Mouse (Mus musculus) stomach, embryonic 14.5 days (tissue): ENCODE data around the gene Fam71a. TPM values are rescaled to one million over a fixed set of nuclear protein-coding genes. Genes with fewer than 3 reads are reported as not detected.

Experiments used
- ATAC-seq: fragments of 200-750 bp; cut with Nextera tagmentation; 2 replicates; pipeline ENCODE4 v1.8.0; 2017; ENCODE audit warnings: low read depth, moderate TSS enrichment; ENCODE audit not compliant: insufficient number of reproducible peaks, insufficient read depth, low FRiP score
- H3K27ac ChIP-seq: fragments of 300-500 bp; sonication (generic); 2 replicates; pipeline ENCODE4 v1.5.1; 2014; ENCODE audit warnings: mild to moderate bottlenecking, low read length, moderate library complexity, mixed read lengths
- H3K27me3 ChIP-seq: fragments of 300-500 bp; sonication (generic); 2 replicates; pipeline ENCODE4 v1.6.1; 2014; ENCODE audit warnings: low read length, control low read depth, mixed read lengths; ENCODE audit not compliant: control insufficient read depth, insufficient read depth
- H3K36me3 ChIP-seq: fragments of 300-500 bp; sonication (generic); 2 replicates; pipeline ENCODE4 v1.6.1; 2014; ENCODE audit warnings: mild to moderate bottlenecking, control low read depth, low read length, moderate library complexity, mixed read lengths; ENCODE audit not compliant: control insufficient read depth, insufficient read depth
- H3K4me1 ChIP-seq: fragments of 300-500 bp; sonication (generic); 2 replicates; pipeline ENCODE4 v1.6.1; 2014; ENCODE audit warnings: low read length, control low read depth, mixed read lengths; ENCODE audit not compliant: control insufficient read depth, insufficient read depth
- H3K4me2 ChIP-seq: fragments of 300-500 bp; sonication (generic); replicated peaks from 2 replicates; pipeline ENCODE4 v1.6.1; 2014; ENCODE audit warnings: low read depth, low read length, control low read depth
- H3K4me3 ChIP-seq: fragments of 300-500 bp; sonication (generic); 2 replicates; pipeline ENCODE4 v1.5.1; 2014; ENCODE audit warnings: low read depth, low read length, control low read depth
- H3K9ac ChIP-seq: fragments of 300-500 bp; sonication (generic); replicated peaks from 2 replicates; pipeline ENCODE4 v1.6.1; 2014; ENCODE audit warnings: low read depth, mild to moderate bottlenecking, control low read depth, low read length, moderate library complexity, mixed read lengths
- H3K9me3 ChIP-seq: fragments of 300-500 bp; sonication (generic); 2 replicates; pipeline ENCODE4 v1.6.1; 2016; ENCODE audit warnings: low read depth, low read length, control low read depth; ENCODE audit not compliant: control insufficient read depth
- WGBS: fragments of 180-500 bp; shearing (Covaris S2); extraction: QIAGEN DNeasy Blood & Tissue Kit; methylation state at CpG from one replicate; pipeline ENCODE4 v1.1.7; 2014; 5-methylcytosine and 5-hydroxymethylcytosine counted together
- polyA plus RNA-seq: library from polyadenylated mRNA; unstranded; fragments of >200 nt; fragmentation: Nextera tagmentation; extraction: Ambion mirVana; gene quantifications from 2 replicates; pipeline ENCODE4 v1.2.1, GENCODE M21; 2014

Fam71a gene
- polyA plus RNA-seq, 1 experiment from 2014 or later = not detected

DNA sequence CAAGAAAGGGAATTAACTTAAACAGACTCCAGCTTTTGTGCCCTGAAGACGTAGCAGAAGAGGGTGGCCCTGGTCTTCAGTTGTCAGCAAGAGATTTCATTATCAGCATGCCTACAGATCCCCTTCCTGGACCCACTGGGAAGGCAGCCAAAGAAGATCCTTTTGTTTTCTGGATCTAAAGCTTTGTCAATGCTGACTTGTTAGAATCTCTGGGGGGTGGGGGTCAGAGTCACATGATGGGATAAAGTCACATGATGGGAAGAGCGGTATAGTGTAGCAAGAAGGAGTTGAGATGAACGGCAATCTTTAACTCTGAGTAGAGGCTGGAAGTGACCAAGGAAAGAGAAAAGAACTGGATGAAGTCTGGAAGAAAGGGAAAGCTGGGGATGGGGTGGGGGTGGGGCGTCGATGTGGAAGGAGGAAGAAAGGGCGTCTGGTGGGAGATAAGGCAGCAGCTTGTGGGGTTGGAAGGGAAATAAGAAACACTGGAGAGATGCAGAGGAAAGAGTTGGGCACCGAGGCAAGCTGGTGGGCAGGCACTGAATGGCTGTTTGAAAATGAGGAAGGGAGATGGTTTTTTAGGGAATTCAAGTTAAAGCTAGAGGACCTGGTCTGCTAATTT, 25.6 kb downstream of the Fam71a start:
- WGBS = 60% methylated on average over 7 of the region's 7 CpGs
- no peaks in the 10 kb centered on the region for H3K4me1 ChIP-seq
- no peaks in the 10 kb centered on the region for H3K36me3 ChIP-seq
- no peaks in the 10 kb centered on the region for H3K27me3 ChIP-seq
- no peak overlapping the region for H3K4me2 ChIP-seq
- no peak for ATAC-seq
- no peaks in the 10 kb centered on the region for H3K9me3 ChIP-seq
- H3K4me3 ChIP-seq = no peak overlapping the region
- H3K27ac ChIP-seq = no peak overlapping the region
- no peak overlapping the region for H3K9ac ChIP-seq

DNA sequence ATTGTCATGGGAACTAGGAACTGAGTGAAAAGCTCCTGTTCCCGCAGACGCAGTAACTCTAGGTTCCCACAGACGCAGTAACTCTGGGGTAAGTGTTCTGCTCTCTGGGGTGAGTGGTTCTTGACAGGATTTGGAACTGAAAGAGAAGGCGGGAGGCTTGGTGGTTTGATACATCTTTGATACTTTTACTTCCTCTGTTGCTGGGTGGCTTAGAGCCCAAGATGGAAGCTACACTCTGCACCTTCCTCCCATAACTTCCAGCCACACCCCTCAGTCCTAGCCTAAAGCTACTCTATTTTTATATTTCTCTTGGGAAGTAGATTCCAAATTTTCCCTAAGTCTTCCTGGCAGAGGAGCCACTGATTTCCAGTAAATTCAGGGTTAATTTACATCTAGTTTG, 26.2 kb downstream of the Fam71a start:
- Histone ChIP-seq H3K4me3 (no peak overlapping the region), H3K4me2 (no peak overlapping the region), H3K27ac (no peak overlapping the region), H3K27me3 (no peaks in the 10 kb centered on the region), H3K9me3 (no peaks in the 10 kb centered on the region), H3K36me3 (no peaks in the 10 kb centered on the region), H3K9ac (no peak overlapping the region), H3K4me1 (no peaks in the 10 kb centered on the region)
- no peak for ATAC-seq
- 94% methylated on average over 4 of the region's 4 CpGs for WGBS

DNA sequence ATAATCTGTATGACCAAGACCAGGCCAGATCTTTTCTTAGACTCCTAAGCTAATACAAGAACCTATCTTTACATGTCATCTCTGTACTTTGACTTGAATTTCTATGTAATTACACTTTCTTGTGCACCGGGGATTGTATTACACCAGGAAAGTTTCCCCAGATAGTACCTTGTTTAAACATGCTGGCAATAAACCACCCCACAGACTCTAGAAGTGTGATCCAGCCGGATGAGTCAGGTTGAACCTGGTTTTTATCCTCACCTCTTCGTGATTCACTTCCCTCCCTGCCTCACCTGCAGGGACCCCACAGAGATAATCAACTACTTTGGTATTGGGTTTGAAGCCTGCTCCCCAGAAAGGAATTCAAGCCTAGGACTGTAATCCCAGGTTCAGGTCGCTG, 29.2 kb downstream of the Fam71a start:
- Histone ChIP-seq H3K4me2 (no peak overlapping the region), H3K27ac (no peak overlapping the region), H3K4me1 (peaks cover 6% of the 10 kb centered on the region; the same call in 1 of the 2 replicates), H3K9ac (no peak overlapping the region), H3K36me3 (no peaks in the 10 kb centered on the region), H3K27me3 (no peaks in the 10 kb centered on the region), H3K4me3 (no peak overlapping the region), H3K9me3 (no peaks in the 10 kb centered on the region)
- WGBS = 51% methylated on average over 4 of the region's 4 CpGs
- no peak for ATAC-seq

DNA sequence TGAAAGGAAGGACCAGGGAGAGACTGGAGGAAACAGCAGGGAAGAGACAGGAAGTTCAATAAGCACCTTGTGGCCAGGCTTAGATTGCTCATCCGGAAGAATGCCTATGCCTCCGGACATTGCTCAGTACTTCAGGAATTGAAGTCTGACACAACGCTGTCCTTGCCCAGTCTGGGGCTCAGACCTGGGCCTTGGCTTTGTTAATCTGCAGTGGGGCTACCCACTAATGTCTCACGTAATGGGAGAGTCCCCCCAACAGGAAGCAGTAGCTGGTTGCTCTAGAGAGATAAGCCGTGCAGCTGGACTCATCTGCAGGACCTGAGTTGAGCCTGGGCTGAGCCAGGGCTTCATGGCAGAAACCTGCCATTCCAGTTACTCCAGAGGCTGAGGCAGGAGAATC, 31.7 kb downstream of the Fam71a start:
- no peak for ATAC-seq
- Histone ChIP-seq H3K4me2 (no peak overlapping the region), H3K36me3 (no peaks in the 10 kb centered on the region), H3K9ac (no peak overlapping the region), H3K27ac (no peak overlapping the region), H3K4me1 (peaks cover 6% of the 10 kb centered on the region; the same call in 1 of the 2 replicates), H3K4me3 (no peak overlapping the region), H3K27me3 (no peaks in the 10 kb centered on the region), H3K9me3 (no peaks in the 10 kb centered on the region)
- 65% methylated on average over 5 of the region's 5 CpGs for WGBS

DNA sequence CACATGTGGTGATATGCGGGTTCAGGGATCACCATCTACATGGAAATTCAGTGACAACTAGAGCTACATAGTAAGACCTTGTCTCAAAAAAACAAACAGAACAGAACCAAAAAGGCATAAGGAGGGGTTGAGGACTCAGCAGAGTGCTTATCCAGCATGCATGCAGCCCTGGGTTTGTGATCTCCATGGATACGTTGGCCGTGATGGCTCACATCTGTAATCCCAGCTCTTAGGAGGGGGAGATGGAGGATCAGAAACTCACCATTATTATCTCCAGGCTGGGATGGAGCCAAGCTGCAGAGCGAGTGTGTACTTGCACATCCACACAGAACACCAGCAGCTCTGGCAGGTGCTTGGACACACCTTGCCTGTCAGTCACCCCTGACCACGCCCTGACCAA, 32.4 kb downstream of the Fam71a start:
- Histone ChIP-seq H3K27ac (no peak overlapping the region), H3K27me3 (no peaks in the 10 kb centered on the region), H3K4me3 (no peak overlapping the region), H3K4me2 (no peak overlapping the region), H3K9me3 (no peaks in the 10 kb centered on the region), H3K9ac (no peak overlapping the region), H3K36me3 (no peaks in the 10 kb centered on the region), H3K4me1 (peaks cover 6% of the 10 kb centered on the region; the same call in 1 of the 2 replicates)
- 59% methylated on average over 5 of the region's 5 CpGs for WGBS
- no peak for ATAC-seq

DNA sequence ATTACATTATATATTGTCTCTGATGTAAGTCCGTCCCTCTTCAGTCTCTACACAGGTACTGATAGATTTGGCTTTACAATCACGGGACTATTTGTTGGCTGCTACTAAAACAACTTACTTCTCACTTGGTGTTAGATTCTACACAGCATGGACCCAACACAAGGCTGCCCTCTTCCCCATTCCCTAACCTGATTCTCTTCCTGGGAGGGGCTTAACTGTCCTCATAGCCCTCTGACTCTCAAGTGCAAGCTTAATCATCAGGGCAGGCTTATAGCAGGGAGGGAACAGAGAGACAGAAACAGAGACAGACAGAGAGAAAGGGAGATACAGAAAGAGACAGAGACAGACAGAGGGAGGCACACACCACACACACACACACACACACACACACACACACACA, 32.9 kb downstream of the Fam71a start:
- H3K4me1 ChIP-seq = peaks cover 6% of the 10 kb centered on the region; the same call in 1 of the 2 replicates
- no peak overlapping the region for H3K27ac ChIP-seq
- no peak overlapping the region for H3K4me3 ChIP-seq
- H3K9ac ChIP-seq = no peak overlapping the region
- H3K9me3 ChIP-seq = no peaks in the 10 kb centered on the region
- H3K27me3 ChIP-seq = no peaks in the 10 kb centered on the region
- H3K36me3 ChIP-seq = no peaks in the 10 kb centered on the region
- no peak overlapping the region for H3K4me2 ChIP-seq
- no peak for ATAC-seq
- WGBS = 95% methylated on average over 2 of the region's 2 CpGs

DNA sequence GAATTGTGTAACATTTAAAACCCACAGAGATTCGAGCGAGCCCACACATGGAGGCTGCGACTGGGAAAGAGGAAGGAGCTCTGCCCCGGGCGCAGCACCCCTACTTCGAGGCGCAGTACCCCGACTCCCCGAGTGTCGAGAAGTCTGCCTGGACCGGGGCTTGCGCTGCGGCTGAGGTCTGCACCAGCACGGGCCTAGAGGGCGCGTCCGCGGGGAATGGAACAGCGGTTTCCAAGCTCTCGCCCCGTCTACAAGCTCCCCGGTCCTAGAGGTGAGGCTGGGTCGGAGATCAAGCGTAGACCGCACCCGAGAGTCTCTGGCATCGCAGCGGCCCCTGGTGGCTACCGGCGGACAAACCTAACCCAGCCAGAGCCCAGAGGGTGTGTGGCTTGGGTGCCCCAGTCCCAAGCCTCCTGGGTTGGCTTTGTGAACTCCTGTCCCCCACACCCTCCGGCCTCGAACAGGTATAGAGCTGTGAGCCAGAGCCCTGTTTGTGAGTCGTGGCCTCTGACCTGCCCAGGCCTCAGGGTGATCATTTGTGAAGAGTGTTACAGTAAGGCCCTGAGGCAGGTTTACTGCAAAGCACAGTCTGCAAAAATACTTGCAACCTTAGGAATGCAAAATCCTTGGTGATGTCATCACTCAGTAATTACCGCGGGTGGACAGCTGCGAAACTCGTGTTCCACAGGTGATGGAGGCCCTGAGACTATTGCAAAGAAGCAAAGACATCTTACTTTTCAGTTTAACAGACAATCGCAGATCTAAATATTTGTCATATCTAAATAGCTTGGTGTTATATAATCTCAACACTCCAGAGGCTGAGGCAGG, 38.6 kb downstream of the Fam71a start:
- Histone ChIP-seq H3K4me1 (no peaks in the 10 kb centered on the region), H3K27ac (no peak overlapping the region), H3K36me3 (no peaks in the 10 kb centered on the region), H3K9me3 (no peaks in the 10 kb centered on the region), H3K4me3 (peak overlapping the region; percentile 16; the same call in 1 of the 2 replicates), H3K4me2 (peak overlapping the region; percentile 39), H3K27me3 (0 out of 2 replicates have a peak, but pooled peaks cover 5% of the 10 kb centered on the region), H3K9ac (peak overlapping the region; percentile 4; the same call in 1 of the 2 replicates)
- ATAC-seq = peak; percentile 78
- 16% methylated on average over 38 of the region's 38 CpGs for whole genome bisulfite sequencing

DNA sequence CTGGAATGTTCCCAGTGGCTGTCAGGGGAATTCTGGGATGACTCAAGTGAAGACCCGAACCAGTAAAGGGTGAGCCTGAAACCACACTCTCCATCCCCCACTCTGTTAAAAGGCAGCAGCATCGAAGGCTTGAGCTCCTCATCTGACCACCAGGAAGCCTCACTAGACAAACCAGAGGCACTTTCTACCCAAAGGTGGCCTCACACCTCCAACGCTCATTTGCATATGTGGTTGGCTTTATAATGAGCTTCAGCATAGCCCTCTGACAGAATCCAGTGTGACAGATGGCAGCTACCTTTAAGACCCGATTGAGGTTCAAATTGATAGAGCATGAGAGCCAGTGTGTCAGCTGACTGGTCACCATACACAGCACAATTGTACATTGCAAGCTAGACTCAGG, 40.3 kb downstream of the Fam71a start:
- no peaks in the 10 kb centered on the region for H3K4me1 ChIP-seq
- 0 out of 2 replicates have a peak, but pooled peaks cover 5% of the 10 kb centered on the region for H3K27me3 ChIP-seq
- H3K9ac ChIP-seq = no peak overlapping the region
- H3K27ac ChIP-seq = no peak overlapping the region
- no peaks in the 10 kb centered on the region for H3K9me3 ChIP-seq
- 59% methylated on average over 4 of the region's 4 CpGs for WGBS
- no peaks in the 10 kb centered on the region for H3K36me3 ChIP-seq
- H3K4me2 ChIP-seq = no peak overlapping the region
- ATAC-seq = no peak
- no peak overlapping the region for H3K4me3 ChIP-seq
